Mouse (Mus musculus) C2C12 (cell line): ENCODE data around the gene Gsg1l2.

Experiments
- CTCF ChIP-seq: IDR thresholded peaks from one replicate; pipeline ENCODE4 v1.5.1; 2011; ENCODE audit not compliant: control insufficient read depth, insufficient read depth, insufficient read length
- FOSL1 ChIP-seq: IDR thresholded peaks from one replicate; pipeline ENCODE4 v1.8.0; 2011; ENCODE audit warnings: mild to moderate bottlenecking, low read length; ENCODE audit not compliant: poor library complexity, insufficient read depth, severe bottlenecking
- MYOG ChIP-seq: IDR thresholded peaks from one replicate; pipeline ENCODE4 v1.6.1; 2011; ENCODE audit not compliant: control insufficient read depth, insufficient read length; ENCODE audit errors: extremely low read depth
- USF1 ChIP-seq: IDR thresholded peaks from one replicate; pipeline ENCODE4 v1.6.1; 2011; ENCODE audit warnings: low read depth, mild to moderate bottlenecking, control low read depth, moderate library complexity

- TF ChIP-seq MYOG, result no peak
- TF ChIP-seq CTCF, result no peak
- TF ChIP-seq USF1, result no peak
- TF ChIP-seq FOSL1, result no peak
Measured at GRCm38 (mm10) chr11:67756287-67756686, 18.1 kb upstream of the Gsg1l2 start.
